Mouse (Mus musculus) layer of hippocampus, postnatal 36 days (tissue): ENCODE measurements around the gene Olfr1358. TPM values are rescaled to one million over a fixed set of nuclear protein-coding genes. Genes with fewer than 3 reads are reported as not detected.
"Not testable (repeated sequence)": the region's sequence is repeated elsewhere in the genome, so short reads cannot be mapped to it uniquely, and the experiment has no call there.

Experiments used
- DNase-seq, 2 experiments: peaks; one replicate each; pipeline ENCODE4 v3.0.0; 2022
- total RNA-seq, 2 experiments: library from RNA; stranded (reverse); gene quantifications; 2 replicates each; pipeline ENCODE4 v1.2.3; 2021

Gene Olfr1358
- not detected for total RNA-seq

GRCm38 (mm10) chr10:78517128-78517527 lies at the start of gene Olfr1358:
Olfr1358 (plus strand) TSS chr10:78517428.
- DNase-seq, result no peak

- no peak for DNase-seq
These were observed 49.4 kb upstream of the Olfr1358 start for GRCm38 (mm10) chr10:78467761-78468310.

GRCm38 (mm10) chr10:78470582-78471313 lies 46.5 kb upstream of the Olfr1358 start:
- DNase-seq, result no peak

- DNase-seq, result no peak
These were observed 45.2 kb upstream of the Olfr1358 start for GRCm38 (mm10) chr10:78472046-78472445.

- no peak for DNase-seq
These were observed 43.8 kb upstream of the Olfr1358 start for GRCm38 (mm10) chr10:78473434-78473833.

- no peak for DNase-seq
These were observed 42.5 kb upstream of the Olfr1358 start for GRCm38 (mm10) chr10:78474759-78475158.

GRCm38 (mm10) chr10:78476821-78477220 lies 40.4 kb upstream of the Olfr1358 start:
- no peak for DNase-seq

- no peak for DNase-seq
These were observed 36.0 kb upstream of the Olfr1358 start for GRCm38 (mm10) chr10:78480954-78481927.

GRCm38 (mm10) chr10:78481928-78482499 lies 35.2 kb upstream of the Olfr1358 start:
- no peak for DNase-seq

- not testable (repeated sequence) for DNase-seq
These were observed 31.9 kb upstream of the Olfr1358 start for GRCm38 (mm10) chr10:78485369-78485768.

- no peak for DNase-seq
These were observed 30.4 kb upstream of the Olfr1358 start for GRCm38 (mm10) chr10:78486871-78487270.

GRCm38 (mm10) chr10:78487431-78488086 lies 29.7 kb upstream of the Olfr1358 start:
- DNase-seq, result peak; percentile 78 to 79

GRCm38 (mm10) chr10:78502986-78503733 lies 14.1 kb upstream of the Olfr1358 start:
- no peak for DNase-seq

GRCm38 (mm10) chr10:78519792-78520191 lies 2.6 kb downstream of the Olfr1358 start:
- DNase-seq, result no peak

- DNase-seq, result no peak
These were observed 3.2 kb downstream of the Olfr1358 start for GRCm38 (mm10) chr10:78520260-78521005.

GRCm38 (mm10) chr10:78525071-78525470 lies 7.8 kb downstream of the Olfr1358 start:
- DNase-seq, result not testable (repeated sequence)

- DNase-seq, result no peak
These were observed 8.3 kb downstream of the Olfr1358 start for GRCm38 (mm10) chr10:78525511-78525910.

- DNase-seq, result peak in 1 of 2 experiments; percentile 3
These were observed 23.7 kb downstream of the Olfr1358 start for GRCm38 (mm10) chr10:78540943-78541342.

GRCm38 (mm10) chr10:78565070-78565469 lies 47.8 kb downstream of the Olfr1358 start:
- DNase-seq, result no peak

- no peak for DNase-seq
These were observed 52.0 kb downstream of the Olfr1358 start for GRCm38 (mm10) chr10:78569191-78569590.
